Mouse (Mus musculus) midbrain, embryonic 14.5 days (tissue): ENCODE results near the gene Sdsl. TPM values are rescaled to one million over a fixed set of nuclear protein-coding genes. Genes with fewer than 3 reads are reported as not detected.

Experiments used
- ATAC-seq: fragments of 200-750 bp; cut with Nextera tagmentation; 2 replicates; pipeline ENCODE4 v1.8.0; 2017; ENCODE audit warnings: moderate number of reproducible peaks, moderate library complexity; ENCODE audit not compliant: low FRiP score, low TSS enrichment
- DNase-seq: peaks from one replicate; pipeline ENCODE4 v3.0.0-alpha.2; 2015
- H3K27ac ChIP-seq: fragments of 300-500 bp; sonication (generic); replicated peaks from 2 replicates; pipeline ENCODE4 v1.5.1; 2014; ENCODE audit warnings: mild to moderate bottlenecking, low read depth, low read length, moderate library complexity
- H3K27me3 ChIP-seq: fragments of 300-500 bp; sonication (generic); 2 replicates; pipeline ENCODE4 v1.6.1; 2014; ENCODE audit warnings: low read length, control low read depth, mixed read lengths; ENCODE audit not compliant: control insufficient read depth, insufficient read depth
- H3K36me3 ChIP-seq: fragments of 300-500 bp; sonication (generic); 2 replicates; pipeline ENCODE4 v1.6.1; 2014; ENCODE audit warnings: low read length, control low read depth; ENCODE audit not compliant: control insufficient read depth, insufficient read depth
- H3K4me1 ChIP-seq: fragments of 300-500 bp; sonication (generic); 2 replicates; pipeline ENCODE4 v1.6.1; 2014; ENCODE audit warnings: mild to moderate bottlenecking, antibody characterized with exemption, low read length, control low read depth; ENCODE audit not compliant: control insufficient read depth, insufficient read depth
- H3K4me2 ChIP-seq: fragments of 300-500 bp; sonication (generic); 2 replicates; pipeline ENCODE4 v1.6.1; 2014; ENCODE audit warnings: mild to moderate bottlenecking, low read length, moderate library complexity
- H3K4me3 ChIP-seq: fragments of 300-500 bp; sonication (generic); replicated peaks from 2 replicates; pipeline ENCODE4 v1.5.1; 2014; ENCODE audit warnings: low read depth, low read length
- H3K9ac ChIP-seq: fragments of 300-500 bp; sonication (generic); replicated peaks from 2 replicates; pipeline ENCODE4 v1.6.1; 2014; ENCODE audit warnings: mild to moderate bottlenecking, low read length, moderate library complexity
- H3K9me3 ChIP-seq: fragments of 300-500 bp; sonication (generic); 2 replicates; pipeline ENCODE4 v1.6.1; 2016; ENCODE audit warnings: low read length, control low read depth, mixed read lengths; ENCODE audit not compliant: control insufficient read depth
- WGBS: fragments of 180-500 bp; shearing (Covaris S2); extraction: QIAGEN DNeasy Blood & Tissue Kit; methylation state at CpG from one replicate; pipeline ENCODE4 v1.1.7; 2014; 5-methylcytosine and 5-hydroxymethylcytosine counted together
- polyA plus RNA-seq: library from polyadenylated mRNA; unstranded; fragments of >200 nt; fragmentation: Nextera tagmentation; extraction: Ambion mirVana; gene quantifications from 2 replicates; pipeline ENCODE4 v1.2.1, GENCODE M21; 2014

Sdsl gene
- polyA plus RNA-seq, 1 experiment from 2014 or later, result 6.0 TPM

GRCm38 (mm10) chr5:120468830-120469229, 3.8 kb downstream of the Sdsl start:
- Histone ChIP-seq H3K4me2 (no peak overlapping the region), H3K9me3 (no peaks in the 10 kb centered on the region), H3K27me3 (no peaks in the 10 kb centered on the region), H3K4me3 (no peak overlapping the region), H3K36me3 (no peaks in the 10 kb centered on the region), H3K9ac (no peak overlapping the region), H3K27ac (no peak overlapping the region), H3K4me1 (no peaks in the 10 kb centered on the region)
- WGBS, result 89% methylated on average over 6 of the region's 6 CpGs
- ATAC-seq (no peak), DNase-seq (no peak)

GRCm38 (mm10) chr5:120468336-120468735, 4.3 kb downstream of the Sdsl start:
- Histone ChIP-seq H3K9me3 (no peaks in the 10 kb centered on the region), H3K27me3 (no peaks in the 10 kb centered on the region), H3K4me1 (no peaks in the 10 kb centered on the region), H3K27ac (no peak overlapping the region), H3K4me3 (no peak overlapping the region), H3K9ac (no peak overlapping the region), H3K36me3 (no peaks in the 10 kb centered on the region), H3K4me2 (no peak overlapping the region)
- WGBS, result 83% methylated on average over 5 of the region's 5 CpGs
- no peak for DNase-seq
- no peak for ATAC-seq

- DNase-seq (no peak), ATAC-seq (no peak)
- Histone ChIP-seq H3K4me2 (peak overlapping the region; percentile 38), H3K9me3 (no peaks in the 10 kb centered on the region), H3K36me3 (no peaks in the 10 kb centered on the region), H3K27me3 (no peaks in the 10 kb centered on the region), H3K4me1 (no peaks in the 10 kb centered on the region), H3K27ac (no peak overlapping the region), H3K9ac (no peak overlapping the region), H3K4me3 (peak overlapping the region; percentile 19)
- 9% methylated on average over 4 of the region's 4 CpGs for WGBS
Observed at GRCm38 (mm10) chr5:120467026-120467425, 5.6 kb downstream of the Sdsl start.

- no peak overlapping the region for H3K27ac ChIP-seq
- H3K9ac ChIP-seq, result no peak overlapping the region
- no peaks in the 10 kb centered on the region for H3K9me3 ChIP-seq
- H3K27me3 ChIP-seq, result no peaks in the 10 kb centered on the region
- 66% methylated on average over 6 of the region's 6 CpGs for WGBS
- no peaks in the 10 kb centered on the region for H3K36me3 ChIP-seq
- no peak overlapping the region for H3K4me2 ChIP-seq
- DNase-seq, result peak; percentile 69
- no peak for ATAC-seq
- no peak overlapping the region for H3K4me3 ChIP-seq
- no peaks in the 10 kb centered on the region for H3K4me1 ChIP-seq
Observed at GRCm38 (mm10) chr5:120465860-120466259, 6.8 kb downstream of the Sdsl start.

GRCm38 (mm10) chr5:120465062-120465461, 7.5 kb downstream of the Sdsl start:
- ATAC-seq, result no peak
- Histone ChIP-seq H3K4me3 (no peak overlapping the region), H3K9me3 (no peaks in the 10 kb centered on the region), H3K4me2 (no peak overlapping the region), H3K27ac (no peak overlapping the region), H3K9ac (no peak overlapping the region), H3K36me3 (no peaks in the 10 kb centered on the region), H3K27me3 (no peaks in the 10 kb centered on the region), H3K4me1 (no peaks in the 10 kb centered on the region)
- no peak for DNase-seq
- WGBS, result 42% methylated on average over 5 of the region's 5 CpGs

- H3K4me2 ChIP-seq, result no peak overlapping the region
- 84% methylated on average over 4 of the region's 4 CpGs for WGBS
- H3K4me3 ChIP-seq, result no peak overlapping the region
- H3K27me3 ChIP-seq, result no peaks in the 10 kb centered on the region
- no peaks in the 10 kb centered on the region for H3K36me3 ChIP-seq
- no peak overlapping the region for H3K27ac ChIP-seq
- no peak for ATAC-seq
- H3K4me1 ChIP-seq, result no peaks in the 10 kb centered on the region
- no peaks in the 10 kb centered on the region for H3K9me3 ChIP-seq
- H3K9ac ChIP-seq, result no peak overlapping the region
- DNase-seq, result no peak
Observed at GRCm38 (mm10) chr5:120464321-120464720, 8.3 kb downstream of the Sdsl start.

- 78% methylated on average over 15 of the region's 15 CpGs for WGBS
- no peak overlapping the region for H3K9ac ChIP-seq
- H3K27me3 ChIP-seq, result no peaks in the 10 kb centered on the region
Observed at GRCm38 (mm10) chr5:120461902-120462301, 10.7 kb downstream of the Sdsl start.

GRCm38 (mm10) chr5:120459133-120459532, 13.5 kb downstream of the Sdsl start:
- DNase-seq, result no peak
- no peaks in the 10 kb centered on the region for H3K9me3 ChIP-seq
- no peak overlapping the region for H3K4me2 ChIP-seq
- no peaks in the 10 kb centered on the region; the same call in 1 of the 2 replicates for H3K27me3 ChIP-seq
- H3K4me1 ChIP-seq, result no peaks in the 10 kb centered on the region
- no peaks in the 10 kb centered on the region for H3K36me3 ChIP-seq
- no peak overlapping the region for H3K4me3 ChIP-seq
- no peak overlapping the region for H3K9ac ChIP-seq
- ATAC-seq, result no peak
- WGBS, result 82% methylated on average over 10 of the region's 10 CpGs
- H3K27ac ChIP-seq, result no peak overlapping the region

More at GRCm38 (mm10) chr5:120461902-120462301, 10.7 kb downstream of the Sdsl start:
- Histone ChIP-seq H3K4me1 (no peaks in the 10 kb centered on the region), H3K4me3 (no peak overlapping the region), H3K27ac (no peak overlapping the region), H3K36me3 (no peaks in the 10 kb centered on the region), H3K9me3 (no peaks in the 10 kb centered on the region), H3K4me2 (no peak overlapping the region)
- DNase-seq, result no peak
- ATAC-seq, result no peak

GRCm38 (mm10) chr5:120457628-120458027, 15.0 kb downstream of the Sdsl start:
- no peaks in the 10 kb centered on the region for H3K4me1 ChIP-seq
- H3K27ac ChIP-seq, result no peak overlapping the region
- no peaks in the 10 kb centered on the region for H3K9me3 ChIP-seq
- no peaks in the 10 kb centered on the region; the same call in 1 of the 2 replicates for H3K27me3 ChIP-seq
- no peaks in the 10 kb centered on the region for H3K36me3 ChIP-seq
- H3K4me2 ChIP-seq, result no peak overlapping the region
- DNase-seq (peak; percentile 94), ATAC-seq (no peak)
- H3K4me3 ChIP-seq, result no peak overlapping the region
- H3K9ac ChIP-seq, result no peak overlapping the region
- WGBS, result 5% methylated on average over 9 of the region's 9 CpGs
